Mouse (Mus musculus): ENCODE data around the gene Snx19. TPM values are rescaled to one million over a fixed set of nuclear protein-coding genes. Genes with fewer than 3 reads are reported as not detected.

Gene Snx19
- 2.5 and 4.6 TPM in 2 replicates for total RNA-seq (2015; ENCODE audit: low replicate concordance)
- 2.8 and 6.5 TPM in 2 replicates for total RNA-seq (2017; ENCODE audit: low replicate concordance)

DNA sequence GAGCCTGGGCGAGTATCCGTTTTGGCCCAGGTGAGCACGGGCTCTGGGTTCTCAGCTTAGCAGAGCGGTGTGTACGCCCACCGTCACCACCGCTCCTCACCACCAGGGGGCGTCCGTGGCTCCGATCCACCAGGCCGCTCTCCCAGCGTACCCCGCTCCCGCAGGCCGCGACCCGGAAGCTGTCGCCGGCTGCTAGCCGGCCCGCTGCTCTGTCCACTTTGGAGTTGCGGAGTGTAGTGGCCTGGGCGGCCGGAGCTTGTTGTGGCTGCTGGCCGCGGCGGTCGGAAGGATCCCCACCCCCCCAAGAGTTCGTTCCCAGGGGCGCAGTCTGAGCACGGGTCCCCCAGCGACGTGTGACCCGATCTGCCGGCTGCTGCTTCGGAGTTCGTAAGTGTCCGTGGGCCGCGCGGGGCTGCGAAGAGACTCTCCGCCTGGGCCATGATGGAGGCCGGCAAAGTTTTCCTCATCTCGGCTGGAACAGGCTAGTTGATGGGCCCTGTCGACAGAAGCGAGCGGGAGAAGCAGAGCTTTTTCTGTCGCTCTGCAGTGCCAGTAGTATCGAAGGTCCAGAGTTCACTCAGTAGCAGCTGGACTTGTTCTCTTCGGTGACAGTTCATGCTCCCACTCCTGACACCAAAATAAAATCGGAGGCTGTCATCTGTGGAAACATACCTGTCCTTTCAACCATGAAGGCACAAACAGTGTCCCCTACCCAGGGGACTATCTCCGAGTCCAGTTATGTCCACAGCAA is at the start of gene Snx19:
Gene Snx19, plus strand, starts transcription at position 227 of the 751 bp plus-strand sequence.
- peak; percentile 92 for ATAC-seq (replicated peaks; ENCODE audit: low FRiP score, poor library complexity, severe bottlenecking)

DNA sequence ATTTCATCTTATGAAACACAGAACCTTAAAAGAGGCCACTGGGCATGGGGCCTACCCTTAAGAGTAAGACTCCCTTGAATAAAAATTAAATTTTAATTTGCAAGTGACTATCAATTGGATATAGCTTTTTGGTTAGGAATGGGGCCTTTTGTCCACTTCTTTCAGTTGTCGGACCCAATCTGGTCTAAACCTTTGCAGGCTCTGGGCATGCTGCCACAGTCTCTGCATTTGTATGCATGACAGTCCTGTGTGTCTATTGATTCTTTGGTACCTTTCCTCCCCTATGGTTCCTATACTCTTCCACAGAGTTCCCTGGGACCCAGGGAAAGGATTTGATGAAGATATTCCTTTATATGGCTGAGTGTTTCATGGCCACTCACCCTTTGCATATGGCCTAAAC is 26.1 kb upstream of the Snx19 start:
- no peak for ATAC-seq (replicated peaks; ENCODE audit: low FRiP score, poor library complexity, severe bottlenecking)

DNA sequence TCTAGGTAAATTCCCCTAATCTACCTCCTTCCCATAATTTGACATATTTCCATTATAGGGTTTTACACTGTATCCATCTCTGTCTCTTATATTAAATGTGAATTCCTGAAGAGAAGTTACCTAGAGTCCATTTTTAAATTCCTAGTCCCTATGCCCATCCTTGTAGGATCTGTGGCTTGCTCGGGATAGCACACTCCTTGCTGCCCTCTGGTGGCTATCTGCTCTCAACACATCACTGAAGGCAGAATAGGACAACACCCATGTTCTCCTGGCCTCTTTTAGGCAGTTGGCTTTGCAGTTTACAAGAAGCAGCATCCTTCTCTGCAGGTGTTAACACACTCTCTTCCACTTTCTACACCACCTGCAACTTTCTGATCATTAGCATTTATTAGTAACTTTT is 4.0 kb upstream of the Snx19 start:
- no peak for ATAC-seq (replicated peaks; ENCODE audit: low FRiP score, poor library complexity, severe bottlenecking)

DNA sequence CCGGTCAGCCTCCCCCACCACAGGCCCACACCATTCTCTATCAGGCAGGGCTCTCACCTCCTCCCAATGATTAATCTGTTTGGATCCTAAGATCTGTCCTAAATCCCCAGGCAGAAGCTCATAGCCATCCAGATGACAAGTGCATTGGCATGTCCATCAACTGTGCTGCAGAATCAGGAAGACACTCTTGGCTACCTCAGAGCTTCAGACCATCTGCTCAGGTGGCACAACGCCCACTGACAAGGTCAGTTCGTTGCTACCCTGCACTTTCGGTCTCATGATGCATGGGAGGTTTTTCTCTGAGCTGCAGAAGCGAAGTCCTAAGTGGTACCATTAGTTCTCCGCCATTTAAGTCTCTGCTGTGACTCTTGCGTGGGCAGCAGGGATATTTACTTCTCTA is 1.7 kb upstream of the Snx19 start:
- ATAC-seq (replicated peaks; ENCODE audit: low FRiP score, poor library complexity, severe bottlenecking), result no peak

DNA sequence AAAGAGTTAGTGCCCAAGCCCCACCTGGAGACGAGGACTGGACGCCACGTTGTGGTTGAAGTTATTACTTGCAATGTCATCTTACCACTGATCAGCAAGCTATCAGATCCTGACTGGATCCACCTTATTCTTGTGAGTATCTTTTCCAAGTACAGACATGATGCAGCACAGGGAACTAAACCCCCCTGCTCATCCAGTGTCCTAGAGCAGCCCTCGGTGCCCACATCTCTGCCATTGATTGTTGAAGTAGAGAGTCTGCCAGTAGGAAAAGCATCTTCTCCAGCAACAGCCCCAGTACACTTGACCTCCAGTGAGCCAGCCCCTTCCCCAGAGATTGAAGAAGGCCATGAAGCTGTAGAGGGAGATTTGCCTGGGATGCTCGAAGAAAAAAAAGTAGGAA is 1.3 kb downstream of the Snx19 start:
- ATAC-seq (replicated peaks; ENCODE audit: low FRiP score, poor library complexity, severe bottlenecking), result no peak

DNA sequence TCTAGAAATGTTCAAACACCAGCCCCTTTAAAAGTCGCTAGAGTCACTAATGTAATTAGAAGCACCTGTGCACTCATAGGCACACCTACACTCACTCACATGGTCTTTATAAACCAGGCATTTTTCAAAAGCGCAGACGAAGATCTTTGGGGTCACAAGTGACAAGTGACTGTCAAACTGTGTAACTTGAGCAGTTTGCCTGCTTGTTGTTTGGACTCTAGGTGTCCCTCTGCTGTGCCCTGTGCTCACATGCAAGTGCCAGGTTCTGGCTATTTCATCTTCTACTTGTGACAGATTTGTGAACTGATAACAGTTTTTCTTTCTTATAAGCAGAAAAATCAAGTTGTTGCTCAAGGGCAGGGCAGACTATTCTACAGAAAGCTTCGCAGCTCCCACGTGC is 3.5 kb downstream of the Snx19 start:
- no peak for ATAC-seq (replicated peaks; ENCODE audit: low FRiP score, poor library complexity, severe bottlenecking)

DNA sequence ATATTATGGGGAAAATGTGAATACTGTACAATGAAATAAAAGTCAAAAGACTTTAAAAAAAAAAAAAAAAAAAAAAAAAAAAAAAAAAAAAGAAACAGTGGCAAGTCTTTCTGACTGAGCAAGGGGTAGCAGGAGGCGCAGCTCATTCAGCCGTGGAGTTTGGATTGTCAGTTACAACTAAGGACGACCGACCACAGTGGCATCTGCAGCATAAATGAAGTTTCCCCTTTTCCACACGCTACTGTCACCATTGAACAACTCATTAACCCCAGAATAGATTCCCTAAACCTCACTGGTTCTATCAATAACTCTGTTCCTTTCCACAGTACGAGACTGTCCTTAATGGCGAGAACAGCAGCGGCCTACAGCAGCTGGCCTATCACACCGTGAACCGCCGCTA is 5.0 kb downstream of the Snx19 start:
- no peak for ATAC-seq (replicated peaks; ENCODE audit: low FRiP score, poor library complexity, severe bottlenecking)

DNA sequence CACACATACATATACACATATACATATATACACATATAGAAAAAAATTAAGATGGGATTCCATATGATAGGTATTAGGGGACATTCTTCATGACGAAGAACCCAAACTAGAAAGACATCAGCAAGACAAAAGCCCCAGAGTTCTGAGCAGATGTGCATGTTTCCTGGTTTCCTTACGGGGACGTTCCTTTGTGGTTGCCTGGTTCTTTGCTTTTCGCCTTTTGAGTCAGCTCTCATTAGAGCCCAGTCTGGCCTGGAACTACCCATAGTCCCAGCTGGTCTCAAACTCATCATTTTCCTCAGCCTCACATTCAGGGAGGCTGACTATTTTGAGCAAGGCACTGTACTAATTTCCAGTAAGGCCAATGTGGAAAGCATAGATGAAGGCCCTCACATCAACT is 7.0 kb downstream of the Snx19 start:
- ATAC-seq (replicated peaks; ENCODE audit: low FRiP score, poor library complexity, severe bottlenecking), result no peak

DNA sequence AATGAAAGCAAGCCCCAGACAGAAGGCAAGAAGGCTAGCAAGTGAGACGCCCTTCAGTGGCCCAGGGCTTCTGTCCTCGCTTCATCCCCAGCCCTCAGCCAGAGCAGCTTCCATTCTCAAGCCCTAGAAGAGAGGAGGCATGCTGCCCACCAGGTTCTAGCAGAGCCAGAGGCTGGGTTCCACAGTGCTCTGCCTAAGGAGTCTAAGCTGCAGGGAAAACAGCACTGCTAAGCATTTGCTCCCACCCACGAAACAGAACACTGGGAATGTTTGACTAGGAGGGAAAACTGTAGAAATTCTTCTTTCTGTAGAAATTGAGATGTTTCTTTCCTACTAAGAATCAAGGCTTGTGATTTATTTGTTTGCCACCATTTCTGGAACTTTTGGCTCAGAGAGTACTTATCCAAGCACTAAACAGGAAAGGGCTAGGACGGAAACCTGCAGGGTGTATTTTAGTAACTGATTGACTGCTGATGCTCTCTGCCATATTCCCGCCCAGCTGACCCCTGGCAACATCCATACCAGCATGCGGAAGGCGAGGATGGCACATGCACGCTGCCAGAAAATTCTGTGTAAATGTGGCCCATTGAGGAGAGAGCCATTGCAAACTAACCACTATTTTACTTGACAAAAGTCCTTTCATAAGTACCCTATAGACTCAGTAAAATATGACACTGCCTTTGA is 9.1 kb downstream of the Snx19 start:
- ATAC-seq (replicated peaks; ENCODE audit: low FRiP score, poor library complexity, severe bottlenecking), result no peak

DNA sequence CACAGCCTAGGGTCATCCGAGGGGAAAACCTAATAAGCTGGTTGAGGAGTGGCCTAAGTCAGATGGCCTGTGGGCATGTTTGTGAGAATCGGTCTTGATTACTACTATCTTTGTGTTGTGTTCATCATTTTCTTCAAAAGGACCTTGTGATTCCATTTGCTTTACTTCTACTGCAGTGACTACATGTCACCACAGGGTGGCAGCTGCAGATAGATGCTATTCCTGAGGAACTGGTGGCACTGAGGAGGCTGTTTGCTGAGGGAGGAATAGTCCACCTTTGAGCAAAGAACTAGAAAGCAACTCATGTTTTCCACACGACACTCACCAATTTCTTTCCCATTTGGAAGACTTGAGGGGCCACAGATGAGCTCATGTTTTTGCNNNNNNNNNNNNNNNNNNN is 11.6 kb downstream of the Snx19 start:
- ATAC-seq (replicated peaks; ENCODE audit: low FRiP score, poor library complexity, severe bottlenecking), result no peak

DNA sequence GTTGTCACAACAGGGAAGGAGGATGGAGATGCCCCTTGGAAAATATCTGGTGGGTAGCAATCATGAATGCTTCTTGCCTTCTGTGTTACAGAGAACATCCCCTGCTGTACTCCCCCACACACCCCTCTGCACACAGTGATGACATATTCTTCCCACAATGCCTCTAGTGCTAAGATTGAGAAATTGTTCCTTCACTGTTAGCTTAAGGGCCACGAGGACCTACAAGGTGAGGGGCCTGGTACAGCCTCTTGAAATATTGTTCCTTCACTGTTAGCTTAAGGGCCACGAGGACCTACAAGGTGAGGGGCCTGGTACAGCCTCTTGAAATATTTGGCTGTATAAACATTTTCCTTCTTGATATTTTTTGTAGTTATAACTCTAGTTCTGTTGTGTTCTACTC is 14.9 kb downstream of the Snx19 start:
- ATAC-seq (replicated peaks; ENCODE audit: low FRiP score, poor library complexity, severe bottlenecking), result no peak

DNA sequence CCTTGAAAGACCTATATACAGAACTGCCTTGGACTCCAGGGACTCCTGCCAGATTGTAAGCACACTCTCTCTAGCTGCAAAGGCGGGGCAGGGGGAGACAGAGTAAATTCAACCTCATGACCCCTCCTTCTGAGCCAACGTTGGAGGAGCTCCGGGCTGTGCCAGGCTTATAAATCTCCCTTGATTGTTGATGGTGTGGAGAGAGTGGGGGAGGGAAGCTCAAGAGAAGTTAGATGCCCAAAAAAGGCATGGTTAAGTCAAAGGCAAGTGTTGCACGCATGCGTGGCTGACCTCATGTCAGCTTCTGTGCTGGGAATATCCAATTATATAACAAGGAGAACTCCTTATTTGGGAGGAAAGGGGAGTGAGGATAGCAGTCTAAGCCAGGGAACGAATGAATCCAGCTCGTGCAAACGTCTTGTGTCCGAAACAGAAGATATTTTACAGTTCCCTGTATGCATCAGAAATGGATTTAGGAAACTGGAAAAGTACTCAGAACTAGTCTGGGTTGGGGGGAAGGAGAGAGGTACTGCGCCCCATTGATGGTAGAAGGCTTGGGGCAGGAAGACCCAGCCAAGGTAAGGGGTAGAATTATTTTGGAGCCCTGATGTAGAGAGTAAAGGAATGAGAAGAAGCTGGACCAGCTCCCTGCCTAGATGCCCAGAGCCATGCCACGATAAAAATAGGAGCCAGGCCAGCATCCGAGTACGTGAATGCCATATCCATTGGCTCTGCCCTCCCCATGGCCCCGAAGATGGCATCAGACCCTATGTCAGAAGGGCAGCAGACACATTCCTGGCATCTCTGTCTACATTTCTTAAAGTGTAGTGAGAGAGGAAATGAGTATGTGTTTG is 18.6 kb downstream of the Snx19 start:
- no peak for ATAC-seq (replicated peaks; ENCODE audit: low FRiP score, poor library complexity, severe bottlenecking)

DNA sequence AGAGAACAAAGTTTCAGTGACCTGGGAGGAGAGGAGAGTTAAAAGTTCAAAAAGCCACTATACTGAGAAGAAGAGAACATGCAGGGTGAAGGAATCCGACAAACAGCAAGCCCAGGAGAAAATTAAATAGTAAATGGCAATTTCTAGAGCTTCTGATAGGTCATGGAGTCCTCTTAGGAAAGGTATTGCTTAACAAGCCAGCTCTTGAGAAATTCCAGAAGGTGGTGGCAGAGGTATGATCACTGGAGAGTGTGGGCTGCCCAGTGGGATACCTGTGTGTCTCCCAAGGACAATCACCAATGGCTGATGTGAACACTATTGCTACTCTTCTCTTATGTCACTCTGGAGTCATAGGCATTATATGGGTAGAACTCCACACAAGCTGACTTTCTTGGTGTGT is 19.2 kb downstream of the Snx19 start:
- no peak for ATAC-seq (replicated peaks; ENCODE audit: low FRiP score, poor library complexity, severe bottlenecking)

DNA sequence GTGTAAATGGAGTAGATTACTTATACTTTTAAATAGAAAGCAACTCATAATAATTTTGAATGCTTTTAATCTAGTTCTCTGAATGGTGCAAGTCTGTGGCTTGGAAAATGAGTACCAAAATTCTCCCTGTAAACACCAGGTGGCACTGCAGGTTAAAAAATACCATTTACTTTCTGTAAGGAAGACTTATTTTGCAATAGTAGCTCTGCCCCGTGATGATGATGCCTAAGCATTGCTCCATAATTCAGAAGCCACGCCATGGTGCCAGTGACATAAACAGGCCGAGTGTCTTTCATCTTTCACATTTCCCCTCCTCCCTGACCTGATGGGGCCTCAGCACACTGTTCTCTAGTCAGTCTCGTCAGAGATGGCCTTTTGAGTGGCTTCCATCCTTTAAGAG is 21.6 kb downstream of the Snx19 start:
- no peak for ATAC-seq (replicated peaks; ENCODE audit: low FRiP score, poor library complexity, severe bottlenecking)

DNA sequence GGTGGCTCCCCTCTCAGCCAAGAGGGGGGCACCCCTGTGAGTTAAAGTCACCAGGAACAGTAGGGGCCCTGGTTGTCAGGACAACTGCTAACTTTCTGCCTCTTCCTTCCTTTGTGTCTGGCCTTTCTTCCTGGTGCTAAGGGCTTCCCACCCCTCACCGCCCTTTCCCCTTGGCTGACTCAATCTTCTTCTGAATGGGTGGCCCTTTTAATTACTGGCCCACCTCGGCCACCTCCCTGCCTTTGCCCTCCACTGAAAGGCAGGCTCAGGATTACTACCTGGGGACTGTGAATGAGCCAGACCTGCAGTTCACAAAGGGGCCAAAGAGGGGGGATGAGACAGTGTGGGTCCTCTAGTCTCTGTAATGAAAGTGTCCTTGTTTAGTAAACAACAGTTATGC is 23.0 kb downstream of the Snx19 start:
- ATAC-seq (replicated peaks; ENCODE audit: low FRiP score, poor library complexity, severe bottlenecking), result no peak

DNA sequence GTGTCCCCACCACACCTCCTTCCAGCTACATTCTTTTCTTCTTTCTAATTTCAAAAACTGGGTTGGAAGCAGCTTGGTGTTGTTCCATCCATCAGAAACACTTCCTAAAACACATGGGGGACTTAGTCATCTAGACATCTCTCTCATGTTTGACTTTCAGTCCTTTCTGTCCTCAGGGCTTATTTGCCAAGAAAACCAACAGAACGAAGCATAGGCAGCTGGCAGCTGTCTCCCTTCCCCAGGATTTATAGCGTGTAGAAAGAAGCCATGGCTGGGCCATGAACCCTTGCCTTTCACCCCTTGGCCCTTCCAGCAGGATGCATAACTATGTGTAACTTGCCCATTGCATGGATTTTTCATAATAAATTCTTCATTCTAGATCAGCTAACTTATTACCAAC is 23.9 kb downstream of the Snx19 start:
- ATAC-seq (replicated peaks; ENCODE audit: low FRiP score, poor library complexity, severe bottlenecking), result no peak

DNA sequence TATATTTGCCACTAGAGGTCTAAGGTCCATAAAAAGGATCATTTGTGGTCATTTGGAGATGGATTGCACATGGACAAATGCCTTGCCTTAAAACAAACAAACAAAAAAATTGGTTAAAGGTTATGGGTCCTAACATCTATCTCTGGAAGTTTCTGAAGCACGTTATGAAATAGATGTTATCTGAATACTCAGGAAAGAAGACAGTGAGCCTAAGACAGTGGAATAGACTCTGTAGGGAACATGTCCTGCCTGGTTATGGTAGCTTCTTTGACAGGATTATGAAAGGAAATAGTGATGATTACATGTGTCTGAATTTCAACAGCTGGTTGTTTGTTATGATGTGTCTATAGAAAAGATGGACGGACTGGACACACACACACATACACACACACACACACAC is 27.6 kb downstream of the Snx19 start:
- ATAC-seq (replicated peaks; ENCODE audit: low FRiP score, poor library complexity, severe bottlenecking), result no peak

DNA sequence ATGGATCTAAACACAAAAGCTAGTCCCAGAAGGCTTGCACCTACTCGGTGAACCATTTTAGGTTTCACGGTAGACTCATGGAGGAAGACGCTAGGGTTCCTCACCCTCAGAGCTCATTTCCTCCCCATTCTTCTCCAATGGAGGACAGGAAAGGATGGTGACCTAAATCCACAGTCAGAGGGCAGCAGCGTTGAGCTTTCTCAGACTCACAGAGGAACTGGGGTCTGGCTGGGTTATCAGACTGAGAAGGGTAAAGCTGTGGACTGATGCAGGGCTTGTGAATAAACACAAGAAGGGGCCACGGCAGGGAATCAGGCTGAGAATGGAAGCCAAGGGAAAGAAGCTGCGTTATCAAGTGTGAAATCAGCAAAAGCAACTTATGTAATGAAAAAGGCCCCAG is 29.3 kb downstream of the Snx19 start:
- ATAC-seq (replicated peaks; ENCODE audit: low FRiP score, poor library complexity, severe bottlenecking), result no peak

DNA sequence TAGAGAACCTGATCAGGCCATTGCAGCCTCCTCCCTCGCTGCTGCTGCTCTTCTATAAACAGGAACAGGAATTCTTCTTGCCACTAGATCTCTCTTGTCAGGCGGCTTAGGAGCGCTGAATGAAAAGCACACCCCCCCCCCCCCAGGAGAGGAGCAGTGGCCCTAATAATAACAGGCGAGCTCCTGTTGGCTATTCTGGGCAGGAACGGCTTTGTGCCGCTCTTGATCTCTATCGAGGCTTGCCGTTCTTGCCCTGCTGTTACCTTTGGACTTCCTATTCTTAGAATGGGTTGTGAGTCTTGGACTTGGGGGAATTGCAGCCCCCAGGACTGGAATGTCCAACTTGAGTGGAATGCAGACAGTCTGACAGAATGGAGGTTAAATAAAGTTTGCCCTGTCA is 33.6 kb downstream of the Snx19 start:
- no peak for ATAC-seq (replicated peaks; ENCODE audit: low FRiP score, poor library complexity, severe bottlenecking)

DNA sequence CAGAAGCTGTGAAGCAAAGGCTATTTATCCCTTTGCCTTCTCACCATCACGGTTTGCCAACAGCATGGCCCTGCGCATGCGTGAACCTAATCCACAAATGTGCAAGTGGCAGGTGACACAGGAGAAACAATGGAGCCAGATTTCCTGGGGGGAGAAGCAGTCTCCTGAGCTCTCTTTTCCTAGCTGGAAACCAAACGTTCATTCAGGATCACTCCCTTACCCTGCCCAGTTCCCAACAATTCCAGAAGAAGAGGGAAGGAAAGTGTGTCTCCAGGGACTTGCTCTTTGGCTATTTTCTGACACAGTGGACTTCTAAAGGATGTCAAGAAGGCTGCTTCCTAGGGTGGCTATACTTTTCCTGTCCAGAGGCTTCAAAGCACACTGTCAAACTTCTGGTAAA is 37.8 kb downstream of the Snx19 start:
- no peak for ATAC-seq (replicated peaks; ENCODE audit: low FRiP score, poor library complexity, severe bottlenecking)

DNA sequence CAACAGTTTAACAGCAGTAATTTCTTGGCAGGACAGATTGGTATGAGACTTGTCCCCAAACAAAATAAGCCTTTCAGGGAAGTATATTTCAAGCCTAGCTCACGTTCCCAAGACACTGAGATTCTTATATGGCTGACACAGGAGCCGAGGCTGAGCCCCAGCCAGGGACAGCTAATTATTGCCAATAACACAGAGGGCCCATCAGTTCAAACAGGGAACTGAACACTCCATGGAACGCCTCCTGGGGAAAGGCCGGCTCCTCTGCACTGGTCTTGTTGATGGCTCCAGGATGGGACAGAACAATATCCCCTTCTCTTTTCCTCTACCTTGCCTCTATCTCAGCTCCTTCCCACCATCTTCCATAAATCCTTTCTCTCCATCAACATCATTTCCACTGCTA is 53.1 kb downstream of the Snx19 start:
- no peak for ATAC-seq (replicated peaks; ENCODE audit: low FRiP score, poor library complexity, severe bottlenecking)
